Mouse (Mus musculus) heart, adult 2 months (tissue): ENCODE measurements around the gene Pla2r1. TPM values are rescaled to one million over a fixed set of nuclear protein-coding genes. Genes with fewer than 3 reads are reported as not detected.

ENCODE experiments used
- DNase-seq, 2 experiments: peaks; one replicate each; pipeline ENCODE4 v3.0.0; 2021
- H3K27ac ChIP-seq: fragments of 200-600 bp; 2 replicates; pipeline ENCODE4 v1.8.1; 2022
- H3K27me3 ChIP-seq: fragments of 200-500 bp; 2 replicates; pipeline ENCODE4 v1.6.1; 2012; ENCODE audit warnings: mild to moderate bottlenecking, low read length, inconsistent platforms, mixed read lengths; ENCODE audit not compliant: control insufficient read depth, insufficient read depth
- H3K36me3 ChIP-seq: fragments of 200-500 bp; 2 replicates; pipeline ENCODE4 v1.6.1; 2012; ENCODE audit warnings: low read length, inconsistent platforms; ENCODE audit not compliant: control insufficient read depth, insufficient read depth
- H3K4me1 ChIP-seq: fragments of 200-500 bp; 2 replicates; pipeline ENCODE4 v1.6.1; 2011; ENCODE audit warnings: low read length; ENCODE audit not compliant: control insufficient read depth, insufficient read depth
- H3K4me3 ChIP-seq: fragments of 200-600 bp; 2 replicates; pipeline ENCODE4 v1.8.1; 2022
- H3K79me2 ChIP-seq: fragments of 200-500 bp; replicated peaks from 2 replicates; pipeline ENCODE4 v1.6.1; 2012; ENCODE audit warnings: mild to moderate bottlenecking, inconsistent platforms, low read length, moderate library complexity, mixed read lengths; ENCODE audit not compliant: control insufficient read depth, insufficient read depth
- H3K9ac ChIP-seq: fragments of 200-500 bp; 2 replicates; pipeline ENCODE4 v1.6.1; 2012; ENCODE audit warnings: low read depth, mild to moderate bottlenecking, control low read depth, inconsistent platforms, low read length, mixed read lengths
- CTCF ChIP-seq: fragments of 200-600 bp; IDR thresholded peaks from 2 replicates; pipeline ENCODE4 v1.8.1; 2022; ENCODE audit warnings: antibody characterized with exemption, mild to moderate bottlenecking, moderate library complexity
- EP300 ChIP-seq: fragments of 200-500 bp; IDR thresholded peaks from 2 replicates; pipeline ENCODE4 v1.6.1; 2011; ENCODE audit warnings: low read depth, low read length, control low read depth; ENCODE audit not compliant: insufficient read depth
- POLR2A ChIP-seq: fragments of 200-500 bp; IDR thresholded peaks from 2 replicates; pipeline ENCODE4 v1.6.1; 2011; ENCODE audit warnings: mild to moderate bottlenecking, low read depth, low read length, control low read depth; ENCODE audit not compliant: insufficient read depth
- WGBS: fragments of 180-500 bp; shearing (Covaris S2); methylation state at CpG from one replicate; pipeline ENCODE4 v1.1.7; 2018; 5-methylcytosine and 5-hydroxymethylcytosine counted together
- intact Hi-C: fragments of 180-260 bp; cut with DNase I; formaldehyde crosslinking; loops from one replicate; pipeline ENCODE4 v1.15.1; 2025
- polyA plus RNA-seq: library from polyadenylated mRNA; depleted of rRNA; stranded (reverse); fragments of >200 nt; gene quantifications from 2 replicates; pipeline ENCODE4 v1.2.3, GENCODE M21; 2012
- total RNA-seq, 2 experiments: library from RNA; stranded (reverse); gene quantifications; 2 replicates each; pipeline ENCODE4 v1.2.3; 2021

The Pla2r1 gene
- total and polyA plus RNA-seq, 3 experiments = 1.4 to 1.9 (median 1.7) TPM

- WGBS = 2% methylated on average over 46 of the region's 46 CpGs
- Histone ChIP-seq H3K9ac (peak within 1 kb of the TSS; percentile 49), H3K4me3 (peak within 1 kb of the TSS; percentile 53), H3K4me1 (no peaks in the 10 kb centered on the region; the same call in 1 of the 2 replicates), H3K79me2 (no peaks in the 10 kb centered on the region), H3K27me3 (no peaks in the 10 kb centered on the region), H3K27ac (no peak within 1 kb of the TSS), H3K36me3 (no peaks in the 10 kb centered on the region)
- peak; percentile 85 to 88 for DNase-seq
- TF ChIP-seq EP300 = no peak
- intact Hi-C loops = no loop called here
Observed at GRCm38 (mm10) chr2:60382858-60383669, 170.0 kb downstream of the Pla2r1 start, which contains the start of gene Ly75. TSS of gene Ly75 (minus strand) at chr2:60383303.

GRCm38 (mm10) chr2:60382346-60382745 is 170.8 kb downstream of the Pla2r1 start:
- no peaks in the 10 kb centered on the region for H3K36me3 ChIP-seq
- H3K4me1 ChIP-seq = no peaks in the 10 kb centered on the region; the same call in 1 of the 2 replicates
- no peak overlapping the region for H3K9ac ChIP-seq
- intact Hi-C loops = no loop called here
- no peak overlapping the region for H3K27ac ChIP-seq
- 74% methylated on average over 3 of the region's 3 CpGs for whole genome bisulfite sequencing
- no peaks in the 10 kb centered on the region for H3K27me3 ChIP-seq
- H3K79me2 ChIP-seq = no peaks in the 10 kb centered on the region
- TF ChIP-seq EP300 (no peak), CTCF (no peak), POLR2A (no peak)
- H3K4me3 ChIP-seq = no peak overlapping the region; the same call in 1 of the 2 replicates
- DNase-seq = no peak

- H3K79me2 ChIP-seq = no peaks in the 10 kb centered on the region
- no peak overlapping the region for H3K4me3 ChIP-seq
- H3K36me3 ChIP-seq = no peaks in the 10 kb centered on the region
- intact Hi-C loops = no loop called here
- no peaks in the 10 kb centered on the region for H3K27me3 ChIP-seq
- no peak overlapping the region for H3K9ac ChIP-seq
- 77% methylated on average over 5 of the region's 5 CpGs for WGBS
- TF ChIP-seq EP300 (no peak), CTCF (no peak), POLR2A (no peak)
- H3K27ac ChIP-seq = no peak overlapping the region
- H3K4me1 ChIP-seq = no peaks in the 10 kb centered on the region
- no peak for DNase-seq
Observed at GRCm38 (mm10) chr2:60377260-60377659, 175.8 kb downstream of the Pla2r1 start.

- intact Hi-C loops = no loop called here
- 93% methylated on average over 15 of the region's 15 CpGs for WGBS
- no peak for TF ChIP-seq EP300
- no peak for TF ChIP-seq CTCF
- TF ChIP-seq POLR2A = no peak
- no peak for DNase-seq
- H3K27ac ChIP-seq = no peak overlapping the region
- H3K36me3 ChIP-seq = no peaks in the 10 kb centered on the region
- no peak overlapping the region for H3K4me3 ChIP-seq
- H3K9ac ChIP-seq = no peak overlapping the region
- no peaks in the 10 kb centered on the region for H3K4me1 ChIP-seq
- H3K79me2 ChIP-seq = no peaks in the 10 kb centered on the region
- no peaks in the 10 kb centered on the region for H3K27me3 ChIP-seq
Observed at GRCm38 (mm10) chr2:60375608-60376107, 177.4 kb downstream of the Pla2r1 start.

GRCm38 (mm10) chr2:60375126-60375525 is 178.0 kb downstream of the Pla2r1 start:
- WGBS = 85% methylated on average over 8 of the region's 8 CpGs
- no peak for DNase-seq

GRCm38 (mm10) chr2:60370188-60370587 is 182.9 kb downstream of the Pla2r1 start:
- H3K4me3 ChIP-seq = no peak overlapping the region
- intact Hi-C loops = no loop called here
- H3K27ac ChIP-seq = no peak overlapping the region
- DNase-seq = no peak
- 85% methylated on average over 5 of the region's 5 CpGs for WGBS
- no peaks in the 10 kb centered on the region for H3K27me3 ChIP-seq
- no peak for TF ChIP-seq CTCF
- no peak for TF ChIP-seq POLR2A
- TF ChIP-seq EP300 = no peak
- no peaks in the 10 kb centered on the region for H3K36me3 ChIP-seq
- H3K9ac ChIP-seq = no peak overlapping the region
- H3K79me2 ChIP-seq = no peaks in the 10 kb centered on the region
- peaks cover 2% of the 10 kb centered on the region for H3K4me1 ChIP-seq

More at GRCm38 (mm10) chr2:60375126-60375525, 178.0 kb downstream of the Pla2r1 start:
- Histone ChIP-seq H3K27me3 (no peaks in the 10 kb centered on the region), H3K27ac (no peak overlapping the region), H3K4me3 (no peak overlapping the region), H3K4me1 (no peaks in the 10 kb centered on the region), H3K9ac (no peak overlapping the region), H3K79me2 (no peaks in the 10 kb centered on the region), H3K36me3 (no peaks in the 10 kb centered on the region)
- intact Hi-C loops = no loop called here
- TF ChIP-seq EP300 (no peak), CTCF (no peak), POLR2A (no peak)
